Mouse (Mus musculus): ENCODE measurements around the gene Lypd6b. TPM values are rescaled to one million over a fixed set of nuclear protein-coding genes. Genes with fewer than 3 reads are reported as not detected.

Gene Lypd6b
- polyA plus RNA-seq, 1 experiment, result 14.2 TPM

DNA sequence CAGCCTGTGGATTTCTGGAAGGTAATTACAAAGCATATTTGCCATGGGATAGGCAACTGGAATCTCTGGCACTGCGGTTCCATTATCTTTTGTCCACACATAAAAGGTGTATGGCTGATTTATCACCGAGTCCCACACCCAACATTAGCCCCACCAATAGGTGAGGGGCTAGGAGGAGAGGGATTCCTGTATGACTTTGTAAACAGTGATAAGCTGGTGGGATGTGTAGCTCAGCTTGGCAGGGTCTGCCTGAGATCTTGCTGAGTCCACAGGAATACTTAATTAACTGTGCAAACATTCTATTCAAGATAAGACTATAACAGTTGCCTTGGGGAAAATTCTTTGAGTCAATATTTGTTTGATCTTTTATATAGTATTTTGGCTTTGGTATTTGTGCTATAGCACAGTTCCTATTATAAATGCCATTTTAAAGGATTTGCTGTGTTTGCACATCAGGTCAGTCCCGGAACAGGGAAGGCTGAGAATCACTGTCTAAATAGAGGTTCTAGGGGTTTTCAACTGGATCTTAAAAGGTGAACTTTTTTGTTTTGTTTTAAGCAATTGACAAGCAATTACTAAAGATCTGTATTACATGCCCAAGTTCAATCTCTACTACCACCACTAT is 28.3 kb downstream of the Lypd6b start:
- no peak overlapping the region for H3K4me3 ChIP-seq (ENCODE audit: insufficient read depth, low read length)
- TF ChIP-seq POLR2A (IDR thresholded peaks at IDR 0.05; ENCODE audit: extremely low read depth, insufficient read depth, low read length), result no peak
- no peak for TF ChIP-seq CTCF (IDR thresholded peaks at IDR 0.05; ENCODE audit: extremely low read depth, insufficient read depth, low read length)
- no peaks in the 10 kb centered on the region for H3K4me1 ChIP-seq (ENCODE audit: control insufficient read depth, insufficient read depth, low read length)
- H3K27ac ChIP-seq (ENCODE audit: insufficient read depth, low read length), result no peak overlapping the region

DNA sequence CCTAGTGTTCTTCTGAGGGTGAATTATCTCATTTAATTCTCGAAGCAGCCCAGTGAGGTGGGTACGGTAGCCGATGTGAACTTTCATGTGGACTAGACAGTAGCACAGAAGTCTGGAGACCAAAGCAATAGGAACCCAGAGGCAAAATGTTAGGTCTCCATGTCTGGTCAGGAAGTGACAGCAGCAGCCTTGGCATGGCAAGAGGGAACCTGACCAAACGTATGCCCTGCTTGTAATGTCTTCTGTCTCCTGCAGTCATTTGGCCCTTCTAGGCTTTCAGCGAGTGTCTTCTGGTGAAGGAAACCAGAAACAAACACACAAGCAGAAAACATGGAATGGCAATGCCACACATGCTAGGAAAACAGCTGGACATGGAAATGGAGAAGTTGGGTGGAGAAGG is 29.1 kb downstream of the Lypd6b start:
- H3K4me3 ChIP-seq (ENCODE audit: insufficient read depth, low read length), result no peak overlapping the region
- H3K4me1 ChIP-seq (ENCODE audit: control insufficient read depth, insufficient read depth, low read length), result no peaks in the 10 kb centered on the region
- no peak overlapping the region for H3K27ac ChIP-seq (ENCODE audit: insufficient read depth, low read length)
- TF ChIP-seq CTCF (IDR thresholded peaks at IDR 0.05; ENCODE audit: extremely low read depth, insufficient read depth, low read length), result no peak
- TF ChIP-seq POLR2A (IDR thresholded peaks at IDR 0.05; ENCODE audit: extremely low read depth, insufficient read depth, low read length), result no peak

DNA sequence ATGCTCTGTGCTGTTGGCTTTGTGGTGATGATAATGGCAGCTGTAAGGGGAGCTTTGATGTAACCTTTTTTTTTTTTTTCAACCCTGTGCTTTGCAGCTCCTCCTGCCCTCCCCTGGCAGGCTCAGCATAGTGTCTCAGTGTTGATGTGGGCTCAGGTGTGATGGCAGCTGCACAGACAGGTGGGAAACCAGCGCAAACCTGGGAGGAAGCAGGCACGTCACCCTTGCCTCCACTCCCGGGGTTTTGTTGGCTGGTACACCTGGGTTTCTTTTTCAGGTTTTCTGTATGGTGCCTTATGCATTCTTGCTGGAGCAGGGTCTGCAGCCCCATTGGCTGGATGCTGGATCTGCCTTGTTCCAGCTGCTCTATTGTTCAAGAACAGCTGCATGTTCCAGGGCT is 29.7 kb downstream of the Lypd6b start:
- H3K27ac ChIP-seq (ENCODE audit: insufficient read depth, low read length), result no peak overlapping the region
- H3K4me3 ChIP-seq (ENCODE audit: insufficient read depth, low read length), result no peak overlapping the region
- no peaks in the 10 kb centered on the region for H3K4me1 ChIP-seq (ENCODE audit: control insufficient read depth, insufficient read depth, low read length)
- TF ChIP-seq POLR2A (IDR thresholded peaks at IDR 0.05; ENCODE audit: extremely low read depth, insufficient read depth, low read length), result no peak
- TF ChIP-seq CTCF (IDR thresholded peaks at IDR 0.05; ENCODE audit: extremely low read depth, insufficient read depth, low read length), result no peak

DNA sequence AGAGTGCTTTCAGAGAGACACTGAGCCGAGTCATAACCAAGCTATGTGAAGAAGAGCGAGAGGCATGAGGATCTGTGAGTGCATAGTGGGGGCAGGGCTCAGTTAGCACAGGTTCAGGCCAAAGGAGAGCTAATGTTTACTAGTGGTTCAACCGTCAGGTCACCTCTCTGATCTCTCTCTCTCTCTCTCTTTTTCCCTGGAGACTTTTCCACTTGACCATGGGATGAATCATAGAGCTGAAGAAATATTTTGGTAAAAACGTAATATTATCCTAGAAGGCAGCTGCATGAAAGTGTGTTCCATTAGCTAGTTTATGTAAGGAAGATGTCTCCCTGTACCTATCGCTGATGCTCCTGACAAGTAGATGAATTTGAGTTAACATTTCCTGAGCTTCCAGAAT is 30.6 kb downstream of the Lypd6b start:
- TF ChIP-seq POLR2A (IDR thresholded peaks at IDR 0.05; ENCODE audit: extremely low read depth, insufficient read depth, low read length) (no peak), CTCF (IDR thresholded peaks at IDR 0.05; ENCODE audit: extremely low read depth, insufficient read depth, low read length) (no peak)
- Histone ChIP-seq H3K27ac (ENCODE audit: insufficient read depth, low read length) (no peak overlapping the region), H3K4me1 (ENCODE audit: control insufficient read depth, insufficient read depth, low read length) (no peaks in the 10 kb centered on the region), H3K4me3 (ENCODE audit: insufficient read depth, low read length) (no peak overlapping the region)

DNA sequence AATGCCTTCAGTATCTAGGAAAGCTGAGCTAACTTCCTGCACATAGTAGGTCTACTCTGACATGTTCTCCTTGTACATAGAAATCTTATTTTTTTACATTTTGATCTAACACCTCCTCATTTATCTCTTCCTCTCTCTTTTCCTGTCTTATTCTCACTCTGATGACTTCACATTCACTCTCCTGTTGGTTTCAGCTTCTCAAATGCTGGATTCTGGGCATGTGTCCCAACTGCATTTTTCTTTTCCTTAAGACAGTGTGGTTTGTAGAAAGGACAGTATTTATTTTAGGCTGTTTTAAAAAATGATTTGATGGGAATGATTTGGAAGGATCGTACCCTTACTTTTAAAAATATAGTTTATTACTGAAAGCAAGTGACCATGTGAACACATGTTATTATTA is 34.8 kb downstream of the Lypd6b start:
- Histone ChIP-seq H3K4me3 (ENCODE audit: insufficient read depth, low read length) (no peak overlapping the region), H3K27ac (ENCODE audit: insufficient read depth, low read length) (no peak overlapping the region), H3K4me1 (ENCODE audit: control insufficient read depth, insufficient read depth, low read length) (no peaks in the 10 kb centered on the region)
- TF ChIP-seq CTCF (IDR thresholded peaks at IDR 0.05; ENCODE audit: extremely low read depth, insufficient read depth, low read length) (no peak), POLR2A (IDR thresholded peaks at IDR 0.05; ENCODE audit: extremely low read depth, insufficient read depth, low read length) (no peak)

DNA sequence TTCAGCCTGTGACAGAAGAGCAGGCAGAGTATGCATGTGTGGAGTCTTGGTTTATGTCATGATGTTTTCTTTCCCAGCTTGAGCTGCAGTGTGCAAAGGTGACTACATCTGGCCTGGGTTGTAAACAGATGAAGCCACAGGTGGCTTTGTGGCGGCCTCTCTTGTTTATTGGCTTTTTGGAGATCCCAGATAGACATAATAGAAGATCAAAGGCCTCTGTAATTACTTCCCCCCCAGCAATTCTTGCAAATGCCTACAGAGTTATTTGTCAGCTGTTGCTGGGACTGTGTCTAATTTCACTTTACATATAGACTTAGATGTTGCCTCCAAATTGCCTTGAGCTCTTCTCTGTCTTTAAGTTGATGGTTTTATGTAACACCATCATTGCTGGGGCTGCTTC is 38.1 kb downstream of the Lypd6b start:
- no peak overlapping the region for H3K4me3 ChIP-seq (ENCODE audit: insufficient read depth, low read length)
- no peaks in the 10 kb centered on the region for H3K4me1 ChIP-seq (ENCODE audit: control insufficient read depth, insufficient read depth, low read length)
- no peak overlapping the region for H3K27ac ChIP-seq (ENCODE audit: insufficient read depth, low read length)
- TF ChIP-seq POLR2A (IDR thresholded peaks at IDR 0.05; ENCODE audit: extremely low read depth, insufficient read depth, low read length) (no peak), CTCF (IDR thresholded peaks at IDR 0.05; ENCODE audit: extremely low read depth, insufficient read depth, low read length) (no peak)

DNA sequence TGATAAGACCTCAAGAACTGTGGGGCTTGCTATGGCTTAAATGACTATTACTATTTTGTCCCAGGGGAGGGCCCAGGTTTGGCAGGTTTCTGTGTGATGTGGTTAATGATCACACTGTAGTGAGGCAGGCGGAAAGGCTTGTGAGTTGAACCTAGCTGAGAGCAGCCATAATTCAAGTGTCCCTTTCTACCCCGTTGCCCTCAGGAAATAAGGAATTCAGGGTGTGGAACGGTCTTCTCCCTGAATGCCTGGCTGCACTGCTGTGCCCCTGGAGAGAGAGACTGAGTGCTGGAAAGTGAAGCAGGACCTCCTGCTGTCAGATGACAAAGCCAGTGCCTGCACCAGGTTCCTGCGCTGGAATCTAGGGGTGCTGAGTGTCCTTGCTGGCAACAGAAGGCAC is 40.3 kb downstream of the Lypd6b start:
- Histone ChIP-seq H3K4me3 (ENCODE audit: insufficient read depth, low read length) (no peak overlapping the region), H3K27ac (ENCODE audit: insufficient read depth, low read length) (no peak overlapping the region), H3K4me1 (ENCODE audit: control insufficient read depth, insufficient read depth, low read length) (no peaks in the 10 kb centered on the region)
- TF ChIP-seq POLR2A (IDR thresholded peaks at IDR 0.05; ENCODE audit: extremely low read depth, insufficient read depth, low read length) (no peak), CTCF (IDR thresholded peaks at IDR 0.05; ENCODE audit: extremely low read depth, insufficient read depth, low read length) (no peak)

DNA sequence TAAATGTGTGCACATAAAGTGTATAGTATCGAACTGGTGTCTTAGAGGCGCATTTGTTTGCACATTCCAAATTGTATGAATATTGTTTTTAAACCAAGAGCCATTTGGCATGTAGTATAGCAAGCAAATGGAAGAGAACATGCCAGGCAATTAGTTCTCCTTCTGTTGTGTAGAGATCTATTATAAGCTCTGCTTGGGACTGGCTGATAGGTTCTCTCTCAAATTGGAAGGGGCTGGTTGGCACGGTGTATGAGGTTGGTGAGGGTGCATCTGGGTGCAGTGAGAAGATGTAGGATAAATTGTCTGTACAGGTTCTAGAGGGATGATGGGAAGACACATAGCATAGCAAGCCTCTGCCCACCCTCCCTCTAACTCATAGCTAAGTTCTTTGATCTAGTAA is 42.9 kb downstream of the Lypd6b start:
- Histone ChIP-seq H3K4me1 (ENCODE audit: control insufficient read depth, insufficient read depth, low read length) (no peaks in the 10 kb centered on the region), H3K4me3 (ENCODE audit: insufficient read depth, low read length) (no peak overlapping the region), H3K27ac (ENCODE audit: insufficient read depth, low read length) (no peak overlapping the region)
- TF ChIP-seq CTCF (IDR thresholded peaks at IDR 0.05; ENCODE audit: extremely low read depth, insufficient read depth, low read length), result no peak
- no peak for TF ChIP-seq POLR2A (IDR thresholded peaks at IDR 0.05; ENCODE audit: extremely low read depth, insufficient read depth, low read length)

DNA sequence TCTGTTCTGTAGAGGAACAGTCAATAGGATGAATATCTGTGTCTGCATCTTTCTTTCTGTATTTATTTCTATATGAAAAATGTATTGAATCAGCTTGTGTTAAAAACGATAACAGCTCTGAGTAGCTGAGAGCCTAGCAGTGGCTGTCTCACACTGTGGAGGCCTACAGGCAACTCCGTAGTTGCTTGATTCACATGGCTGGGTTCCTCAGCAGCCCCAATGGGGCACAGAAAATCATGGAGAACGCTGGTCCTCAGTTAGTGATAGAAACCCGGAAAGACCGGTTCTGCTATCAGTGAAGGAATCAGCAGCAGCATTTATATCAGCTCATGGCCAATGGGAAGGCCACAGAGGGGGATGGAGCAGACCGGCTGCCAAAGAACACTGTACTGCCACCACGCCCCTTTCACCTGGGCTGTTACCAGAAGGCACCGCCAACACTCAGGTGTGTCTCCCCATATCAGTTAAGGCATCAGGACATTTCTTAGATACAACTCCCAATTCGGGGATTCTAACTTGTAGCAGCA is 44.9 kb downstream of the Lypd6b start:
- TF ChIP-seq POLR2A (IDR thresholded peaks at IDR 0.05; ENCODE audit: extremely low read depth, insufficient read depth, low read length), result no peak
- no peak for TF ChIP-seq CTCF (IDR thresholded peaks at IDR 0.05; ENCODE audit: extremely low read depth, insufficient read depth, low read length)
- H3K4me1 ChIP-seq (ENCODE audit: control insufficient read depth, insufficient read depth, low read length), result no peaks in the 10 kb centered on the region
- no peak overlapping the region for H3K27ac ChIP-seq (ENCODE audit: insufficient read depth, low read length)
- no peak overlapping the region for H3K4me3 ChIP-seq (ENCODE audit: insufficient read depth, low read length)

DNA sequence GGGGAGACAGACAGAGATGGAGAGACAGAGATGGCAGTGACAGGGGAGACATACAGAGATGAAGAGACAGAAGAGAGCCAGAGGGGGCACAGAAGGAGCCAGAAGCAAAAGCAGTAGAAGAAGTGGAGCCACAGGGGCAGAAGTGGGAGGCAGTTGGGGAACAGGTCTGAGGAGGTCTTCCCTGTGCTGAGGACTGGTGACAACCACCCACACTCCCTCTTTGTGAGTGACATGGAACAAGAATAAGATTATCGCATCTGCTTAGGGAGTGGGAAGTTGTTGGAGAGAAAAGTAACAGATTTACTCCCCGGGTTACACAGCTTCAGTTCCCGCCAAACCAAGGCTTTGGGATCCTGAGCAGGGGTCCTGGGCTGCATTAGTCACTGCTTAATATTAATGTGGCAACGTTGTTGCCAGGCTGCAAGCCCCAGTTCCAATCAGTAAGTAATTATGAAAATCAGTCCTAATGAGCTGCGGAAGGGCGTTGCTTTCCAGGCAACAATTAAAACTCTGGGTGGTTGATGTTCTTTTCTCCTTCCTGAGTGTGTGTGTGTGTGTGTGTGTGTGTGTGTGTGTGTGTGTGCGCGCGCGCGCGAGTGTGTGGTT is 50.1 kb downstream of the Lypd6b start:
- H3K27ac ChIP-seq (ENCODE audit: insufficient read depth, low read length), result no peak overlapping the region
- TF ChIP-seq POLR2A (IDR thresholded peaks at IDR 0.05; ENCODE audit: extremely low read depth, insufficient read depth, low read length) (no peak), CTCF (IDR thresholded peaks at IDR 0.05; ENCODE audit: extremely low read depth, insufficient read depth, low read length) (no peak)
- H3K4me3 ChIP-seq (ENCODE audit: insufficient read depth, low read length), result no peak overlapping the region

More for the DNA sequence above, 50.1 kb downstream of the Lypd6b start:
- H3K4me1 ChIP-seq (ENCODE audit: control insufficient read depth, insufficient read depth, low read length), result no peaks in the 10 kb centered on the region; the same call in 1 of the 2 replicates

Data from cortical plate, adult 2 months (tissue).